Mouse (Mus musculus) central nervous system, embryonic 14 days (tissue): ENCODE measurements around the gene Zc3h14. TPM values are rescaled to one million over a fixed set of nuclear protein-coding genes. Genes with fewer than 3 reads are reported as not detected.

Experiments
- polyA plus RNA-seq: library from polyadenylated mRNA; depleted of rRNA; stranded (reverse); fragments of >200 nt; gene quantifications from 2 replicates; pipeline ENCODE4 v1.2.3, GENCODE M21; 2012; rRNA removed

Zc3h14 gene
- 148 and 156 TPM in 2 replicates for polyA plus RNA-seq

GRCm38 (mm10) chr12:98746746-98747379, at the start of gene Zc3h14:
Gene Zc3h14 (plus strand): TSS chr12:98746964.

GRCm38 (mm10) chr12:98736951-98737800, 9.6 kb upstream of the Zc3h14 start, which contains the start of gene Ptpn21:
Gene Ptpn21 (minus strand): TSS chr12:98737405.

Other genes with a start within 250 kb of the Zc3h14 start
- 11.8 and 16.9 TPM in 2 replicates for gene Kcnk10, start 168.7 kb upstream of the Zc3h14 start, polyA plus RNA-seq
- 16.3 and 17.3 TPM in 2 replicates for gene Spata7, start 118.8 kb upstream of the Zc3h14 start, polyA plus RNA-seq
- gene Ptpn21, start 9.6 kb upstream of the Zc3h14 start, polyA plus RNA-seq = 7.4 and 8.6 TPM in 2 replicates
- 65.2 and 81.4 TPM in 2 replicates for gene Eml5, start 154.5 kb downstream of the Zc3h14 start, polyA plus RNA-seq
- gene Ttc8, start 173.6 kb downstream of the Zc3h14 start, polyA plus RNA-seq = 38.0 and 41.6 TPM in 2 replicates